Mouse (Mus musculus) lung, postnatal 4 days (tissue): ENCODE measurements at regions not wholly inside any gene's neighbourhood (a gene's known extent, or its start where the extent isn't known, plus 50 kb on each side); places are given as distances from the start of the nearest gene placed in this dataset.
A peak's percentile ranks its signal among the peaks of the same experiment; 100 is the strongest.

Experiments
- DNase-seq, 2 experiments: peaks; one replicate each; pipeline ENCODE4 v3.0.0; 2021

GRCm38 (mm10) chr14:87215099-87215498 lies 74.1 kb upstream of the Diaph3 start:
- peak; percentile 44 to 74 for DNase-seq

GRCm38 (mm10) chr14:87217042-87217441 lies 76.0 kb upstream of the Diaph3 start:
- no peak for DNase-seq

- no peak for DNase-seq
These were observed 78.9 kb upstream of the Diaph3 start for GRCm38 (mm10) chr14:87219975-87220374.

- no peak for DNase-seq
These were observed 83.8 kb upstream of the Diaph3 start for GRCm38 (mm10) chr14:87224870-87225269.

- DNase-seq, result no peak
These were observed 108.2 kb upstream of the Diaph3 start for GRCm38 (mm10) chr14:87249258-87249657.

GRCm38 (mm10) chr14:87255484-87256208 lies 114.6 kb upstream of the Diaph3 start:
- no peak for DNase-seq

GRCm38 (mm10) chr14:87261726-87262125 lies 120.7 kb upstream of the Diaph3 start:
- DNase-seq, result no peak

- DNase-seq, result no peak
These were observed 123.8 kb upstream of the Diaph3 start for GRCm38 (mm10) chr14:87264826-87265225.

- no peak for DNase-seq
These were observed 125.3 kb upstream of the Diaph3 start for GRCm38 (mm10) chr14:87266309-87266708.

GRCm38 (mm10) chr14:87289266-87289665 lies 127.2 kb upstream of the Tdrd3 start:
- DNase-seq, result peak; percentile 28 to 51

- peak in 1 of 2 experiments; percentile 24 for DNase-seq
These were observed 126.7 kb upstream of the Tdrd3 start for GRCm38 (mm10) chr14:87289708-87290243.

GRCm38 (mm10) chr14:87295206-87295605 lies 121.2 kb upstream of the Tdrd3 start:
- DNase-seq, result no peak

- no peak for DNase-seq
These were observed 119.3 kb upstream of the Tdrd3 start for GRCm38 (mm10) chr14:87297160-87297559.

- no peak for DNase-seq
These were observed 115.6 kb upstream of the Tdrd3 start for GRCm38 (mm10) chr14:87300838-87301237.

GRCm38 (mm10) chr14:87301564-87301963 lies 114.9 kb upstream of the Tdrd3 start:
- DNase-seq, result no peak

GRCm38 (mm10) chr14:87305481-87305880 lies 111.0 kb upstream of the Tdrd3 start:
- DNase-seq, result no peak

GRCm38 (mm10) chr14:87306011-87306410 lies 110.4 kb upstream of the Tdrd3 start:
- no peak for DNase-seq

GRCm38 (mm10) chr14:87308016-87308415 lies 108.4 kb upstream of the Tdrd3 start:
- no peak for DNase-seq

GRCm38 (mm10) chr14:87312318-87312717 lies 104.1 kb upstream of the Tdrd3 start:
- no peak for DNase-seq

- DNase-seq, result peak in 1 of 2 experiments; percentile 63
These were observed 101.3 kb upstream of the Tdrd3 start for GRCm38 (mm10) chr14:87314999-87315732.

GRCm38 (mm10) chr14:87327841-87328240 lies 88.6 kb upstream of the Tdrd3 start:
- no peak for DNase-seq

- no peak for DNase-seq
These were observed 78.4 kb upstream of the Tdrd3 start for GRCm38 (mm10) chr14:87337950-87338526.

- DNase-seq, result no peak
These were observed 71.9 kb upstream of the Tdrd3 start for GRCm38 (mm10) chr14:87344540-87344939.

- DNase-seq, result no peak
These were observed 69.6 kb upstream of the Tdrd3 start for GRCm38 (mm10) chr14:87346812-87347211.
